Mouse (Mus musculus) CD4-positive, CD25-positive, alpha-beta regulatory T cell, adult 2 months (primary cell): ENCODE data around the gene Atp6v0e.
A peak's percentile ranks its signal among the peaks of the same experiment; 100 is the strongest.

Experiments used
- DNase-seq: peaks from one replicate; pipeline ENCODE4 v3.0.0-alpha.2; 2012; ENCODE audit warnings: low read depth, low spot score

Gene Atp6v0e

GRCm38 (mm10) chr17:26639791-26640190 lies 23.2 kb upstream of the Atp6v0e start:
- DNase-seq = no peak

GRCm38 (mm10) chr17:26640286-26640740 lies 22.7 kb upstream of the Atp6v0e start:
- no peak for DNase-seq

- DNase-seq = no peak
Measured at GRCm38 (mm10) chr17:26643456-26643855, 19.6 kb upstream of the Atp6v0e start.

GRCm38 (mm10) chr17:26643993-26644392 lies 19.0 kb upstream of the Atp6v0e start:
- no peak for DNase-seq

GRCm38 (mm10) chr17:26644509-26645410 lies 18.3 kb upstream of the Atp6v0e start:
- no peak for DNase-seq

- DNase-seq = no peak
Measured at GRCm38 (mm10) chr17:26645411-26645854, 17.6 kb upstream of the Atp6v0e start.

GRCm38 (mm10) chr17:26647283-26647682 lies 15.7 kb upstream of the Atp6v0e start:
- no peak for DNase-seq

GRCm38 (mm10) chr17:26649565-26649964 lies 13.5 kb upstream of the Atp6v0e start:
- DNase-seq = no peak

GRCm38 (mm10) chr17:26650451-26651363 lies 12.3 kb upstream of the Atp6v0e start:
- DNase-seq = no peak

- DNase-seq = no peak
Measured at GRCm38 (mm10) chr17:26658854-26659572, 4.0 kb upstream of the Atp6v0e start.

- no peak for DNase-seq
Measured at GRCm38 (mm10) chr17:26659573-26659915, 3.5 kb upstream of the Atp6v0e start.

- DNase-seq = peak; percentile 87
Measured at GRCm38 (mm10) chr17:26660192-26660912, 2.7 kb upstream of the Atp6v0e start.

GRCm38 (mm10) chr17:26662204-26662603 lies 827 bp upstream of the Atp6v0e start:
- DNase-seq = no peak

- no peak for DNase-seq
Measured at GRCm38 (mm10) chr17:26665600-26665999, 2.6 kb downstream of the Atp6v0e start.

- DNase-seq = no peak
Measured at GRCm38 (mm10) chr17:26671268-26671667, 8.2 kb downstream of the Atp6v0e start.

- DNase-seq = no peak
Measured at GRCm38 (mm10) chr17:26675845-26676244, 12.8 kb downstream of the Atp6v0e start.

- DNase-seq = peak; percentile 96
Measured at GRCm38 (mm10) chr17:26676252-26676615, 13.2 kb downstream of the Atp6v0e start.

GRCm38 (mm10) chr17:26676616-26677376 lies 13.8 kb downstream of the Atp6v0e start:
- DNase-seq = peak; percentile 72

- no peak for DNase-seq
Measured at GRCm38 (mm10) chr17:26677711-26678637, 14.9 kb downstream of the Atp6v0e start.
